Mouse (Mus musculus): ENCODE results near the gene Olfr1126. TPM values are rescaled to one million over a fixed set of nuclear protein-coding genes. Genes with fewer than 3 reads are reported as not detected.
"Not testable (repeated sequence)": the region's sequence is repeated elsewhere in the genome, so short reads cannot be mapped to it uniquely, and the experiment has no call there.

Gene Olfr1126
- not detected for polyA plus RNA-seq (2017; shearing (Covaris generic))

- no peak for ATAC-seq
These were observed at the start of gene Olfr1126 for GRCm38 (mm10) chr2:87453662-87454061. Olfr1126 (plus strand) TSS chr2:87453962.

GRCm38 (mm10) chr2:87416335-87416734 is 37.4 kb upstream of the Olfr1126 start, which contains the start of gene Olfr1123:
Olfr1123 (plus strand) TSS chr2:87416635.
- no peak for ATAC-seq

- ATAC-seq = no peak
These were observed 23.8 kb upstream of the Olfr1126 start, which contains the start of gene Olfr1124 for GRCm38 (mm10) chr2:87429975-87430374. Olfr1124 (plus strand) TSS chr2:87430275.

- no peak for ATAC-seq
These were observed 16.0 kb upstream of the Olfr1126 start for GRCm38 (mm10) chr2:87437731-87438130.

- ATAC-seq = peak; percentile 69
These were observed 8.0 kb downstream of the Olfr1126 start for GRCm38 (mm10) chr2:87461769-87462168.

- ATAC-seq = no peak
These were observed 26.4 kb downstream of the Olfr1126 start for GRCm38 (mm10) chr2:87480207-87480606.

GRCm38 (mm10) chr2:87481158-87481557 is 27.4 kb downstream of the Olfr1126 start:
- no peak for ATAC-seq

- ATAC-seq = no peak
These were observed 28.5 kb downstream of the Olfr1126 start for GRCm38 (mm10) chr2:87482276-87482675.

GRCm38 (mm10) chr2:87496993-87497392 is 43.2 kb downstream of the Olfr1126 start, which contains the start of gene Pramel7:
Pramel7 (minus strand) TSS chr2:87497093.
- not testable (repeated sequence) for ATAC-seq

- ATAC-seq = no peak
These were observed 52.5 kb downstream of the Olfr1126 start, which contains the start of gene Pramel6 for GRCm38 (mm10) chr2:87506265-87506664. Pramel6 (plus strand) TSS chr2:87506565.

Other genes with a start within 250 kb of the Olfr1126 start
- not detected for gene Olfr1113, start 245.0 kb upstream of the Olfr1126 start, polyA plus RNA-seq (2017; shearing (Covaris generic))
- gene Olfr1115, start 205.9 kb upstream of the Olfr1126 start, polyA plus RNA-seq (2017; shearing (Covaris generic)) = not detected
- gene Olfr1116, start 186.4 kb upstream of the Olfr1126 start, polyA plus RNA-seq (2017; shearing (Covaris generic)) = under 1 TPM in 1 of 3 experiments, not detected in 2; 0.04 TPM
- gene Olfr1118, start 146.4 kb upstream of the Olfr1126 start, polyA plus RNA-seq (2017; shearing (Covaris generic)) = not detected
- not detected for gene Olfr1120, start 99.1 kb upstream of the Olfr1126 start, polyA plus RNA-seq (2017; shearing (Covaris generic))
- gene Olfr1121, start 84.1 kb upstream of the Olfr1126 start, polyA plus RNA-seq (2017; shearing (Covaris generic)) = not detected
- gene Olfr1122, start 68.1 kb upstream of the Olfr1126 start, polyA plus RNA-seq (2017; shearing (Covaris generic)) = not detected
- gene Olfr1123, start 37.3 kb upstream of the Olfr1126 start, polyA plus RNA-seq (2017; shearing (Covaris generic)) = not detected
- 1 to 10 TPM in 1 of 3 experiments, under 1 TPM in 1, not detected in 1; 0.88 to 2.6 TPM for gene Olfr1124, start 23.7 kb upstream of the Olfr1126 start, polyA plus RNA-seq (2017; shearing (Covaris generic))
- not detected for gene Pramel7, start 43.1 kb downstream of the Olfr1126 start, polyA plus RNA-seq (2017; shearing (Covaris generic))
- gene Pramel6, start 52.6 kb downstream of the Olfr1126 start, polyA plus RNA-seq (2017; shearing (Covaris generic)) = not detected
- not detected for gene Olfr153, start 77.8 kb downstream of the Olfr1126 start, polyA plus RNA-seq (2017; shearing (Covaris generic))
- not detected for gene Olfr1128, start 91.6 kb downstream of the Olfr1126 start, polyA plus RNA-seq (2017; shearing (Covaris generic))
- gene Olfr1129, start 119.9 kb downstream of the Olfr1126 start, polyA plus RNA-seq (2017; shearing (Covaris generic)) = not detected
- not detected for gene Olfr1130, start 152.2 kb downstream of the Olfr1126 start, polyA plus RNA-seq (2017; shearing (Covaris generic))
- not detected for gene Olfr1131, start 173.1 kb downstream of the Olfr1126 start, polyA plus RNA-seq (2017; shearing (Covaris generic))
- not detected for gene Olfr1132, start 183.6 kb downstream of the Olfr1126 start, polyA plus RNA-seq (2017; shearing (Covaris generic))
- not detected for gene Olfr1133, start 193.4 kb downstream of the Olfr1126 start, polyA plus RNA-seq (2017; shearing (Covaris generic))
- not detected for gene Olfr1134, start 204.5 kb downstream of the Olfr1126 start, polyA plus RNA-seq (2017; shearing (Covaris generic))
- not detected for gene Olfr1135, start 219.7 kb downstream of the Olfr1126 start, polyA plus RNA-seq (2017; shearing (Covaris generic))
- not detected for gene Olfr1136, start 240.0 kb downstream of the Olfr1126 start, polyA plus RNA-seq (2017; shearing (Covaris generic))

Measured in inflammation-experienced regulatory T-cells, adult 6 months (primary cell).